Mouse (Mus musculus) spleen, adult 2 months (tissue): Measurements from ENCODE around the gene Rpia. TPM values are rescaled to one million over a fixed set of nuclear protein-coding genes. Genes with fewer than 3 reads are reported as not detected.

Experiments used
- DNase-seq, 2 experiments: peaks; one replicate each; pipeline versions ENCODE4 v3.0.0 to v3.0.0-alpha.2; 2012 to 2021; ENCODE audit warnings: low spot score in 2 of 2, low read depth in 1 of 2
- H3K27ac ChIP-seq: fragments of 200-500 bp; 2 replicates; pipeline ENCODE4 v1.5.1; 2012; ENCODE audit warnings: low read length, inconsistent platforms; ENCODE audit not compliant: insufficient read depth
- H3K27me3 ChIP-seq: fragments of 200-500 bp; 2 replicates; pipeline ENCODE4 v1.6.1; 2012; ENCODE audit warnings: mild to moderate bottlenecking, moderate library complexity, low read length, inconsistent platforms; ENCODE audit not compliant: control insufficient read depth, insufficient read depth
- H3K36me3 ChIP-seq: fragments of 200-500 bp; 2 replicates; pipeline ENCODE4 v1.6.1; 2012; ENCODE audit warnings: mild to moderate bottlenecking, low read length, inconsistent platforms; ENCODE audit not compliant: control insufficient read depth, insufficient read depth
- H3K4me1 ChIP-seq: fragments of 200-500 bp; 2 replicates; pipeline ENCODE4 v1.6.1; 2011; ENCODE audit warnings: inconsistent platforms; ENCODE audit not compliant: control insufficient read depth, insufficient read depth, insufficient read length
- H3K4me3 ChIP-seq: fragments of 200-500 bp; 2 replicates; pipeline ENCODE4 v1.5.1; 2011; ENCODE audit warnings: mild to moderate bottlenecking, inconsistent platforms; ENCODE audit not compliant: insufficient read depth, insufficient read length; ENCODE audit errors: extremely low read depth
- CTCF ChIP-seq: fragments of 200-500 bp; IDR thresholded peaks from 2 replicates; pipeline ENCODE4 v1.5.1; 2011; ENCODE audit warnings: mild to moderate bottlenecking, inconsistent platforms; ENCODE audit not compliant: insufficient read depth, insufficient read length, insufficient replicate concordance; ENCODE audit errors: extremely low read depth
- POLR2A ChIP-seq: fragments of 200-500 bp; IDR thresholded peaks from 2 replicates; pipeline ENCODE4 v1.6.1; 2011; ENCODE audit warnings: low read depth, low read length, inconsistent platforms
- WGBS: fragments of 180-500 bp; shearing (Covaris S2); methylation state at CpG from one replicate; pipeline ENCODE4 v1.1.7; 2018; 5-methylcytosine and 5-hydroxymethylcytosine counted together
- polyA plus RNA-seq: library from polyadenylated mRNA; depleted of rRNA; stranded (reverse); fragments of >200 nt; gene quantifications from 2 replicates; pipeline ENCODE4 v1.2.3, GENCODE M21; 2012

Rpia gene
- polyA plus RNA-seq, 1 experiment, result 12.7 TPM

- Histone ChIP-seq H3K27ac (no peak overlapping the region), H3K4me3 (no peak overlapping the region), H3K4me1 (peaks cover 5% of the 10 kb centered on the region; the same call in 1 of the 2 replicates), H3K36me3 (no peaks in the 10 kb centered on the region), H3K27me3 (peaks cover 2% of the 10 kb centered on the region; the same call in 1 of the 2 replicates)
- TF ChIP-seq CTCF, result peak; percentile 56; the same call in 1 of the 2 replicates
- no peak for TF ChIP-seq POLR2A
- 11% methylated on average over 7 of the region's 7 CpGs for WGBS
- peak in 1 of 2 experiments; percentile 55 for DNase-seq
Observed at GRCm38 (mm10) chr6:70805267-70805666, 13.2 kb upstream of the Rpia start.

GRCm38 (mm10) chr6:70804632-70805031 lies 12.6 kb upstream of the Rpia start:
- H3K4me3 ChIP-seq, result no peak overlapping the region
- no peak for DNase-seq

DNA sequence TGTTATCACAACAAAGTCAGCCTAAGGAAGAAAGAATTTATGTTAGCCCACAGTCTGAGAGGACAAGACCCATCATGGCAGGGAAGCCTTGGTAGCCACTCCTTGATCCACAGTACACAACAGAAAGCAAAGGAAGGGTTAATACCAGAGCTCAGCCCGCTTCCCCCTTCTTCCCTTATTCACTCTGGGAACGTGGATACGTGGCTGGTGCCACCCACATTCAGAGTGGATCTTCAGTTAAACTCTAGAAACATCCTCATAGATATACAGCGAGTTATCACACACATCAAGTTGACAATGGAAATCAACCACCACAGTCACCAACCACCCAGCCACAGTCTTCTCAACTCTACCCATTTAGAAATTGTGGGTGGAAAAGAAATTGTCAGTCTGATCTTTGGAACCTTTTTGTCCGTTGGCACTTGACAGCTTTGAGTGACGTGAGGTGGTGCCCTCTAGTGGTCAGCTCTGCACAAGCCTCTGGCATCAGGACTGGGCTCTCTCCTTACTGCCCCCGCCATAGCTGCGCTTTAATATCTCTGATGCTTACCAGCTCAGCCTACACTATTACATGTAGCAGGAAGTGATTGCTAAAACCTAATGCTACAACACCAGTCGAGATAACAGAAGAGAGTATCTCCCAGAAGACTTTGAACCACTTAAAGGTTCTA lies 5.7 kb upstream of the Rpia start:
- H3K27ac ChIP-seq, result no peak overlapping the region
- peak; percentile 71 to 80 for DNase-seq
- 0 out of 2 replicates have a peak, but pooled peaks cover 1% of the 10 kb centered on the region for H3K27me3 ChIP-seq
- no peaks in the 10 kb centered on the region for H3K36me3 ChIP-seq
- peak; percentile 86; the same call in 1 of the 2 replicates for TF ChIP-seq CTCF
- no peak for TF ChIP-seq POLR2A
- WGBS, result 20% methylated on average over 9 of the region's 9 CpGs
- H3K4me1 ChIP-seq, result no peaks in the 10 kb centered on the region
- no peak overlapping the region for H3K4me3 ChIP-seq

More at GRCm38 (mm10) chr6:70804632-70805031, 12.6 kb upstream of the Rpia start:
- Histone ChIP-seq H3K27me3 (peaks cover 2% of the 10 kb centered on the region; the same call in 1 of the 2 replicates), H3K27ac (no peak overlapping the region), H3K4me1 (peaks cover 5% of the 10 kb centered on the region; the same call in 1 of the 2 replicates), H3K36me3 (no peaks in the 10 kb centered on the region)
- 25% methylated on average over 3 of the region's 3 CpGs for WGBS
- TF ChIP-seq CTCF (no peak), POLR2A (no peak)

DNA sequence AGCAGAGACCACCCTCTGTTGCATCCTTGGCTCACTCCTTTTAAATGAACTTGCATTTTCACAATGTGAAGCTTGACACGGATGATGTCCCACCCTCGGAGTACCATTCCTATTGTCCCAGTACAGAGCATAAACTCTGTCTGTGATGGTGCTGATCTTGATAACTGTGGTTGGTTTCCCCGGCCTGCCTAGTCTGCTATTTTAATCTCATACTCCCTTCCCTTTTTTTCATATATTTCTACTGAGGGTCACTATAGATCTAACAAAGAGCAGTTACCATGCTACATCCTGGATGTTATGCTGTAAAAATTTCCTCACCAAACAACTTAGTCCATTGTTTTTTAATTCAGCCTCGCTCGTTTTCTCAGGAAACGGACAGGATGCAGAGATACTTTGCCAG lies 4.9 kb upstream of the Rpia start:
- Histone ChIP-seq H3K4me3 (no peak overlapping the region), H3K27ac (no peak overlapping the region), H3K36me3 (no peaks in the 10 kb centered on the region), H3K27me3 (no peaks in the 10 kb centered on the region), H3K4me1 (no peaks in the 10 kb centered on the region)
- TF ChIP-seq POLR2A (no peak), CTCF (no peak)
- WGBS, result 76% methylated on average over 6 of the region's 6 CpGs
- DNase-seq, result no peak

- Histone ChIP-seq H3K27me3 (no peaks in the 10 kb centered on the region), H3K27ac (peak overlapping the region; percentile 47), H3K36me3 (no peaks in the 10 kb centered on the region), H3K4me3 (peak overlapping the region; percentile 93), H3K4me1 (no peaks in the 10 kb centered on the region; the same call in none of the 2 replicates)
- WGBS, result 6% methylated on average over 8 of the region's 8 CpGs
- TF ChIP-seq CTCF (no peak), POLR2A (no peak)
- DNase-seq, result peak in 1 of 2 experiments; percentile 29
Observed at GRCm38 (mm10) chr6:70792644-70793043, 612 bp upstream of the Rpia start.

DNA sequence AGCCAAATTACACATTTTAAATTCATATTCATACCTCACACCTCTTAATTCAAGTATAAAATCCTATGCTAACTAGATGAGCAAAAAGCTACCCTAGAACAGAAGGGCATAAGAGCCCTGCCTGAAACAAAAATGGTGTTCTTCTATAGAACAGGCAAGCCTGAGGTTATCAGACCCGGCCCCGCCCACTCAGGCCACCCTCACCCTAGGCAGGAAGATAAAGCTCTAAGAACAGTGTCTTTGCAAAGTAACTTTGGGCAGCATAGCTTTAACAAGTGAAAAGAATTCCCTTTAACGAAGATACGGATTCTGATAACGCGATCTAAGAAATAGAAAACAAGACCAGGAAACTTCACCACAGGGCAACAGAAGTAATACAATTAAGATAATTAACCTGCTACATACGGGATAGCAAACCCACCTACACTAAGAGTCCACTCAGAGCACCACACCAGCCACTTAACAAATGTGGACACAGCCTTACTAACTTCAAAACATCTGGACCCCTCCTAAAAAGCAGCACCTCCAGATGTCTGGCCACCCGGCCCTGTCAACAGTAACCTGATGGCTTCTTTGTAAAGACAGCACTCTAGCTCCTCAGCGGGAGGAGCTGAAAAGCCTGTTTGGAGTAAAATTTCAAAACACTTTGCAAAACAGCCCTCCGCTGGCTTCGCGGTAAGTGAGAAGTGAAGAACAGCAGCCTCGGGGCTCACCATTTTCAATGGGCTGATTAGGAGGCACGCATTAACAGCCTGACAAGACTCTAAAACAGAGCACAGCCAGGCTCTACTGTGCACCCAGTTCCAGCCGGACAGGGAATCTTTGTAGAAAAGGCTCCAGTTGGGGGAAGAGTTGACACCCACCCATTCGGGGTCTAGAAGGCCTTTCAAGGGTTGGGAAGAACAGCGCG lies 925 bp downstream of the Rpia start:
- H3K36me3 ChIP-seq, result no peaks in the 10 kb centered on the region
- peak in 1 of 2 experiments; percentile 45 for DNase-seq
- peak overlapping the region; percentile 70 for H3K27ac ChIP-seq
- no peak for TF ChIP-seq CTCF
- no peak for TF ChIP-seq POLR2A
- H3K4me1 ChIP-seq, result no peaks in the 10 kb centered on the region; the same call in none of the 2 replicates
- WGBS, result 2% methylated on average over 18 of the region's 18 CpGs
- peak overlapping the region; percentile 93 for H3K4me3 ChIP-seq
- H3K27me3 ChIP-seq, result no peaks in the 10 kb centered on the region
